Mouse (Mus musculus): ENCODE measurements around the gene 4933407L21Rik.

The 4933407L21Rik gene

GRCm38 (mm10) chr1:85928057-85928687 lies at the start of gene 4933407L21Rik:
Gene 4933407L21Rik, plus strand, starts transcription at chr1:85928483.
- DNase-seq (ENCODE audit: low read depth, low spot score), result no peak

- DNase-seq (ENCODE audit: low read depth, low spot score), result no peak
Observed at GRCm38 (mm10) chr1:85882003-85882402, 46.3 kb upstream of the 4933407L21Rik start.

- no peak for DNase-seq (ENCODE audit: low read depth, low spot score)
Observed at GRCm38 (mm10) chr1:85887221-85887620, 41.1 kb upstream of the 4933407L21Rik start.

DNA sequence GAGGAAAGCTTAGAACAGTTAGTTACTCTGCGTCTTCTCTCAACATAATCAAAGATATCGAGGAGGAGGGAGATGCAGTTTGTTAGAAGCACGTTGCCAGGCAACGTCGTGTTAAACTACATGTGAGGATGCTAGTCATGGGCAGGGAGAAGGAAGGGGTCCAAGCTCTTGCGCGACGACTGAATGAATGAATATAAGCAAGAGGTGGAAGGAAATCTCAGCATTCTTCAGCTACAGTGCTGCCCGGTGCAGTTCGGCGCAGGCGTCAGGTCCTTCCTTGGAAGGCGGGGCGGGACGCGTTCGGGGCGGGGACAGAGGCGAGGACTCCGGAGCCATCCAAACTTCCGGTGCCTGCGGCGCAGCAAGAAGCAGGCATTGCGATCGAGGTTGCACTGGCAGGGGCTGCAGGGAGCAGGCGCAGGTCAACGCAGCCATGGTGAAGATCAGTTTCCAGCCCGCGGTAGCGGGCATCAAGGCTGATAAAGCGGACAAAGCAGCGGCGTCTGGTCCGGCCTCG lies 34.0 kb upstream of the 4933407L21Rik start, which contains the start of gene Itm2c:
TSS of gene Itm2c (plus strand) at position 51 of the 517 bp plus-strand sequence.
- no peak for DNase-seq (ENCODE audit: low read depth, low spot score)

GRCm38 (mm10) chr1:85894748-85895360 lies 33.4 kb upstream of the 4933407L21Rik start:
- DNase-seq (ENCODE audit: low read depth, low spot score), result peak; percentile 46

DNA sequence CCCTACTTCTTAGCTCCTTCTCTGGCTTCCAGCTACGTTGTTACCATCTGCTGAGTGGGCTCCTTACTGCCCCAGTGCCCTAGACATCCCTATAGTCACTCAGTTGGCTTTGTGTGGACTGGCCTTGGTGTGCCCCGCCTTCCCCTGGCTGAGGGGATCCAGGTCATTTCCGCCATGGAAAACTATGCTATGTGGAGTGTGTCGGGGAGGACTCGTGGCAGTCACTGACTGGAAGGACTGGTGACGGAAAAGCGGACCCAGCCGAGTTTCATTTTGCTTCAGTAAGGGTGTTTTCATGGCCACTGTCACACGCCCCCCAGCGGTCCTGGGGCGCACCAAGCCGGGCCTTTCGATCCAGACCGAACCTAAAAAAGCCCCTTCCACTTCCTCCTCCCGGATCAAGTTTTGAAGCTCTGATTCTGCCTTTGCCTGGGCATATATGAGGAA lies 32.9 kb upstream of the 4933407L21Rik start:
- DNase-seq (ENCODE audit: low read depth, low spot score), result no peak

DNA sequence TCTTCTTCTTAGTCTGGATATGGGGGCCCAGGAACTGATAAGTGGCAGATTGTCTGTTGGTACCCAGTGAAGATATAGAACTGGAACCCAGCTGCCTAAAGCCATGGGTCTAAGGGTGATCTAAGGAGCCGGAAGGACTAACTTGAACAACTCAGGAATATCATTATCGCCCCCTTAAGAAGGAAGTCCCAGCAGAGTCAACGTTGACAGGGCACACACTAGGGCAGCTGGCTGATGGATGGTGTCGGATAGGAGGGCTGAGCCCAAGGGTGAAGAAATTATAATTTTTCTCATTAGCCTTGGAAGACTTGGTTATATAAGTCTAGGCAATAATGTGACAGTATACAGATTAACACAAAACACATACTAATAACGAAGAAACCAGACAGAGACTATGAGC lies 32.2 kb upstream of the 4933407L21Rik start:
- DNase-seq (ENCODE audit: low read depth, low spot score), result no peak

DNA sequence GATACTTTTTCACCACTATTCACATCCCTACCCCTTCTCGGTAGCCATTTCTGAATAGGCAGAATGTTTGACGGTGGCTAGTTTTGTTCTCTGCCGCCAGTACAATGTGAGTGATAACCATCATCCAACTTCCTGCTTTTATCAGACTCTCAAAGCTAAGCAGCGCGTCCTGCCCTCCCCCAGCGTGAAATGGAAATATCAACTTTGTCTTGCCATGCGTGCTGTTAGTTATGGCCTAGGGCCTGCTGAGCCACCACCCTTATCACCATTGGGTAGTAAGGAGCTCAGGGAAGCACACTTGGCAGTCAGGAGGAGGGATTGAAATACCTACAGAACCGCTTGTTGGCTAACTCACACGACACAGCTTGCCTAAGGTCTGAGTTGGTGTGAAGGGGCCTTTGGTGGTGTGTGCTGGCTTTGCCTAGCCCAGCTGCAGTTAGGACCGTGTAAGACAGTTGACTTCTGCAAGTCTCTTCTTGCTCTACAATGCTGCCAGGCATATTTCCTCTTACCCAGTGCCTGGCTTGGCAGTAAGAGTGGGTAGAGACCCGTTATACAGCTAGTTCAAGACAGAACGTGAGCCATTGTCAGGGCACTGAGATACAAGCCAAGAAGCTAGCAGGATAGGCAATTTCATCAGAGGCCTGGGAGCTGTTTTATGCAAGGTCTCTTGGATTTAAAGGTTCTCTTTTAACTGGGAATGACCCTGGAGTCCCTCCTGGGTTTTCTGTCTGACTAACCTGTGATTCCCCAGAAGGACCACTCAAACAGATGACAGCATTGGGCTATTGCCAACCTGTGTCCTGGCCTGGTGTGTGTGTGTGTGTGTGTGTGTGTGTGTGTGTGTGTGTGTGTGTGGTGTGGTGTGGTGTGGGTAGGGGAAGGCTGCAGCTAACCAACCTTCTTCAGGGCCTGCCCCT lies 31.2 kb upstream of the 4933407L21Rik start:
- DNase-seq (ENCODE audit: low read depth, low spot score), result no peak

DNA sequence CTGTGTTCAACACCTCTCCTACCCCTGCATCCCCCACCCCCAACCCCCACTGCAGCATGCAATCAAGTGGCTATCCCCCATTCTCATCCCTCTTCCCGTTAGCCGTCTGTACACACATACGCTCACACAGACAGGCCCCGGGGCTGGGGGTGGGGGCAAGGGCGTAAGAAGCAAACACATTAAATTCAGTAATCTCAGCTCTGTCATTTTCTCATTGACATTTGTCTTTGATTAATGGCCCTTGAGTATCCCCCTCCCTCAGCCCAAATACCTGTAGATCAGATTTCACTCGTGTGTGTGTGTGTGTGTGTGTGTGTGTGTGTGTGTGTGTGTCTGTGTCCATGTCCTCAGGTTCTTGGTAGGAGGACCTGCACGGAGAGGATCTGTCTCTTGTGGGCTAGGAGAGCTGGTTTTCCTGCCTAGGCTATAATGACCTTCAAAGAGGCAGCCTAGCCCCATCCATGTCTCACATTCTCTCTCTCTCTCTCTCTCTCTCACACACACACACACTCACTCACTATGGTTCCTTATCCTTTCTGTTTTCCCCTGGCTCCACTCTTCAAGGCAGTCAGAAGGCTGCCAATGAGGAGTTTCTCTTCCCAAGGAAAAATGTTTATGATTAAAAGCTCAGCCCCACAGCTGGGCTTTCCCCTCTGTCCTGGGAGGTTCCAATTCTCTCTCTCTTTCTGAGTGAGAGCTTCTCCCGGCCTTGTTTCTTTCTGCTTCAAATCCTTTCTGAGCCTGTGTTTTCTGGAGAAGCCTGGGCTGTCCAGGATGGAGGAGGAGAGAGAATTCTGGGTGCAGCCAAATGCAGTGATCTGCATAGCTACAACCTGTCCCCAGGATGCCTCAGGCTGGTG lies 30.2 kb upstream of the 4933407L21Rik start:
- DNase-seq (ENCODE audit: low read depth, low spot score), result no peak

- no peak for DNase-seq (ENCODE audit: low read depth, low spot score)
Observed at GRCm38 (mm10) chr1:85898761-85899387, 29.4 kb upstream of the 4933407L21Rik start.

- no peak for DNase-seq (ENCODE audit: low read depth, low spot score)
Observed at GRCm38 (mm10) chr1:85899388-85899761, 28.9 kb upstream of the 4933407L21Rik start.

GRCm38 (mm10) chr1:85900521-85901333 lies 27.6 kb upstream of the 4933407L21Rik start:
- no peak for DNase-seq (ENCODE audit: low read depth, low spot score)

- DNase-seq (ENCODE audit: low read depth, low spot score), result no peak
Observed at GRCm38 (mm10) chr1:85901516-85902107, 26.7 kb upstream of the 4933407L21Rik start.

DNA sequence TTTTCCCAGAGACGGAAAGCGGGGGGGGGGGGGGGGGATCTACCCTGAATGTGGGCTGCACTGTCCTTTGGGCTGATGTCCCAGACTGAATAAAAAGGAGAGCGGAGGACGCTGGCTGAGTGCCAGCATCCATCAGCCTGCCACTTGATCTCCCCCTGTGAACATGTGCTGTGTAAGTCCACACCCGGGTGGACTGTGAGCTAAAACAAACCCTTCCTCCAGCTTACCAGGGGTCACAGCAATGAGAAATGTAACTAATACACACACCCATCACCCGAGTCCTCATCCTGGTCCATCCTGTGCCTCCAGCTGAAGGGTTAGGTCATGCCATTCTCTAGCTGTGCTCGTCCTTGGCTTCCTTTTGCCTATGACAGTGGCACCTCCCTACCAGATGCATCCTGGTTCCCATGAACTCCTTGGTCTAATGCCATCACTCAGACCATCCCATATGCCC lies 26.1 kb upstream of the 4933407L21Rik start:
- no peak for DNase-seq (ENCODE audit: low read depth, low spot score)

- DNase-seq (ENCODE audit: low read depth, low spot score), result no peak
Observed at GRCm38 (mm10) chr1:85906892-85907291, 21.4 kb upstream of the 4933407L21Rik start.

DNA sequence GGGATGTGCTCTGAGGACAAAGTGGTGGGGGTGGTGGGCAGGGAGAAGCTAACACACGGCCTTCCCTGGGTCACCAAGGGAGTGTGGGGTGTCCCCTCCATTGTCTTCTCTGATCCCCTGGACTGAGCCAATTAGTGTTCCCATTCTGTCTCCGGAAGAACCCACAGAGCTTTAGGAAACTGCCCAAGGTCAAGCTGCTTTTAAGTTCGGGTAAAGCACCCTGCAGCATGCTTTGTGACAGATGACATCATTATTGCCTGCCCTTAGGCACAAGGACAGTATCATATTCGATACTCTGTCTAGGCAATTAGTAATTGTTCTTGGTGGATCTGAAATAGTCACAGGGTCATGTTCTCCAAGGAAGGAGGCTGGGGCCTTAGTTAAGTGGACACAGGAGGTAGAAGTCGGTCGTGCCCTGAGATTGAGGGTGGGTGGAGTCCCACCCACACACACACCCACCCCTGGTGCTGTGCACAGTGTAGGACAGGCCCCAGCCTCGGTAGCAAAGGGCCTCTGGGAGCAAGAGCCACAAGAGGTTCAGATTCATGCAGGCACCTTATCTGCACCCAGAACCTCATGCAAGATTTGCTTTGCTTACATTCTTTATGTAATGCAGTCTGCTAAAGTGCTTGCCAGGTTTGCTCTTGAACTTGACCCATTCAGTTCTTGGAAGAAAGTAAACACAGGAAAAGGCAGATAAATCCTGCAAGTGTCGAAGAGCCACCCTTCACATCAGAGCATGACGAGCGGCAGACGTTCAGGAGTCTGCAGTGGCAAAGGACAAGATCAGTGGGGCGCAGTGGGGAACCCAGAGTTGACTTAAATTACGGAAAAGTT lies 19.3 kb upstream of the 4933407L21Rik start:
- no peak for DNase-seq (ENCODE audit: low read depth, low spot score)

DNA sequence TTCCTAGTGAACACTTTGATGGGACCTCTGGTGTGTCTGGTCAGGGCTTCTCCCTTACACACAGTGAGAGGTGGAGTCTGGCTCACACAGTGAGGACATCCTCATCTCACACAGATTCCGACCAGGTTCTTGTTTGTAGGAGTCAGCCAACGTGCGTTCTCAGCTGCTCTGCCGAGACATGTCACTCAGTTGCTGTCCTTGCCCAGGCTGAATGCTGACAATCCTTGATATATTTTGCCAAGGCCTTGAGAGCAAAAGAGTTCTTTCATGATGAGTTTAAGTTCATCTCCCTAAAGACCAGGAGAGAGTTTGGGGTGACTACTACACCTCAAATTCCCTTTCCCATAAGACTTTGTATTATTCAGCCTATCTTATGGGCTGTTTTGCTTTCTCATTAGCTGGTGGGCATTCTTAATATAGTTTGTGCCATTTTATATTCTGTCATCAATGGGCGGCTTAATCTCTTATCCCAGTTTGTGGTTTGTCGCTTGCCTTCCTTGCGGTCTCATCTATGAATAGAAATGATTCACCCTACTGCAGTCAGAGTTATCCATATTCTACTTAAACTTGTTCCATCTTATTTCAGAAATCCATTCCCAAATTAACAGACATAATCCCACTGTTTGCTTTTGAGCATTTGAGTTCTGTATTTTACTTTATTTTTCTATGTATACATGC lies 15.1 kb upstream of the 4933407L21Rik start:
- no peak for DNase-seq (ENCODE audit: low read depth, low spot score)

DNA sequence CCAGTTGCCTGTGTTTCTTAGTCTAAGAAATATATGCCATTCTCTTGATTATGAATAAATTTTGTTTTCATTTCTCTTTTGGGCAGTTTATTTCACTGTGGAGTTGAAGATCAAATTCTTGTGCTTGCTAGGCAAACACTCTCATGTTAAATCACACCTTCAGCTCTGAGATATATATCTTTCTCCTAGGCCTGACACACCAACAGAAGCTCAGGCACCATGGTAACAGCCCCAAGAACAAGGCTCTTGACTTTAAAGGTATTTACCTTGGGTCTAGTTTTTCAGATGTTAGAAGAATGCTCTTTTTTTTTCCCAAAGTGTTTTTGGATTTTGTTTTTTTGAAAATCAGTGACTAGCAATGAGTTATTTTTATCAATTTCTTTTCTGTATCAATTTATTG lies 12.4 kb upstream of the 4933407L21Rik start:
- DNase-seq (ENCODE audit: low read depth, low spot score), result no peak

Data from WW6 (cell line).